15 mouse cellular contexts compared by ENCODE assay signal in the genomic region with DNA sequence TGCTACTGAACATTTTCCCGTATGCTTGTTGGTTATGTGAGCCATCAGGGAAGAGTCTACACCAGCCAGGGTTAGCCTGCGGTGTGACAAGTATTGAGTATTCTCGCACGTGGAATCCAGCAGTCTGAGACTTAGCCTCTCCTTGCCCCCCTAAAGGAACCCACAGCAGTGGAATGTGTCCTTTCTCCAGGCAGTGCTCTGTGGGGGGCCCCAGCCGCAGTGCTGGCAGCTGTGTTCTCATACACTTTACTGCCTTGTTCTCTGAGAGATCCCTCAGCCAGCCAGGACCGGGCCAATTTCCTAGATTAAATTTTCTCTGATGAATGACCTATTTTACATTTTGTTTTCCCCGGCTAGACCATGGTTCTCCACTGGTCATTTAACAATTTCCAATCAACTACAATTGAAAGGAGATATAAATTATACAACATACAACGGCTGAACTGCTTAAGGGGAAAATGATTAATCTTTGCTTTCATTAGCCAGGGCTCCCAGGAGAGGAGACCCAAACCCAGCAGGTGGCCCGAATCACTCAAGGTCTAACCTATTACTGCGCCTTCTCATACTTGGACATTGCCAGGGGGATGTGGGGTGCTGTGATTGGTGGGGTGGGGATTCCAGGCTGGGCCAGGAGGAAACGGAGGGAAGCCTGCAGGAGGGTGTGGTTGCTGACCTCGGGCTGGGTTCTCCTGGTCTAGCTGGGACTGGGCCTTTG. TPM values are rescaled to one million over a fixed set of nuclear protein-coding genes. Genes with fewer than 3 reads are reported as not detected.
DNase-seq lines count a peak whose midpoint lies in the region; ATAC-seq lines count a peak whose summit lies in the region.
"Had no signal": no experiment of that assay in that cellular context is flagged by ENCODE, and none has a peak within 500 bp of the region (broad histone marks: within the 10 kb centered on the region; RNA-seq: fewer than 3 reads in every experiment).

No protein-coding gene starts in this region.

- no peaks in the 10 kb centered on the region for H3K27me3 ChIP-seq in heart, embryonic 12.5 days (replicated peaks)
- no peaks in the 10 kb centered on the region for H3K27me3 ChIP-seq in hindbrain, embryonic 14.5 days (ENCODE audit: control insufficient read depth, insufficient read depth, low read length)
- no peaks in the 10 kb centered on the region for H3K27me3 ChIP-seq in neural tube, embryonic 13.5 days
- H3K27me3 ChIP-seq in liver, embryonic 11.5 days (replicated peaks; ENCODE audit: control insufficient read depth, insufficient read depth, low read length): no peaks in the 10 kb centered on the region
- H3K27me3 ChIP-seq: midbrain, embryonic 12.5 days had no signal

- no peak overlapping the region for H3K9ac ChIP-seq in heart, embryonic 12.5 days
- no peak overlapping the region for H3K9ac ChIP-seq in hindbrain, embryonic 14.5 days
- no peak overlapping the region for H3K9ac ChIP-seq in neural tube, embryonic 13.5 days
- no peak overlapping the region for H3K9ac ChIP-seq in liver, embryonic 11.5 days (ENCODE audit: low read depth, low read length)
- H3K9ac ChIP-seq: lung, embryonic 14.5 days; midbrain, embryonic 12.5 days had no signal

- no peaks in the 10 kb centered on the region for H3K9me3 ChIP-seq in heart, embryonic 12.5 days (replicated peaks)
- no peaks in the 10 kb centered on the region for H3K9me3 ChIP-seq in hindbrain, embryonic 14.5 days (ENCODE audit: control insufficient read depth, low read length)
- H3K9me3 ChIP-seq in neural tube, embryonic 13.5 days: no peaks in the 10 kb centered on the region
- H3K9me3 ChIP-seq in liver, embryonic 11.5 days (ENCODE audit: control insufficient read depth, low read length): no peaks in the 10 kb centered on the region
- H3K9me3 ChIP-seq: midbrain, embryonic 12.5 days had no signal

- H3K4me3 ChIP-seq in heart, embryonic 12.5 days: no peak overlapping the region
- H3K4me3 ChIP-seq in hindbrain, embryonic 14.5 days (replicated peaks; ENCODE audit: low read length): no peak overlapping the region
- no peak overlapping the region for H3K4me3 ChIP-seq in neural tube, embryonic 13.5 days
- no peak overlapping the region for H3K4me3 ChIP-seq in liver, embryonic 11.5 days (ENCODE audit: low read depth, low read length)
- H3K4me3 ChIP-seq: midbrain, embryonic 12.5 days had no signal

- H3K4me1 ChIP-seq in heart, embryonic 12.5 days (replicated peaks): 0 out of 2 replicates have a peak, but pooled peaks cover 2% of the 10 kb centered on the region
- H3K4me1 ChIP-seq in hindbrain, embryonic 14.5 days (replicated peaks; ENCODE audit: control insufficient read depth, insufficient read depth, low read length): 0 out of 2 replicates have a peak, but pooled peaks cover 6% of the 10 kb centered on the region
- H3K4me1 ChIP-seq in neural tube, embryonic 13.5 days (replicated peaks): peaks cover 11% of the 10 kb centered on the region
- peaks cover 5% of the 10 kb centered on the region; the same call in 1 of the 2 replicates for H3K4me1 ChIP-seq in liver, embryonic 11.5 days (replicated peaks; ENCODE audit: control insufficient read depth, insufficient read depth, low read length)

- H3K4me2 ChIP-seq in heart, embryonic 12.5 days: no peak overlapping the region
- H3K4me2 ChIP-seq in hindbrain, embryonic 14.5 days (replicated peaks): no peak overlapping the region
- no peak overlapping the region for H3K4me2 ChIP-seq in neural tube, embryonic 13.5 days
- no peak overlapping the region for H3K4me2 ChIP-seq in liver, embryonic 11.5 days
- H3K4me2 ChIP-seq: lung, embryonic 14.5 days; midbrain, embryonic 12.5 days had no signal

- ATAC-seq in heart, embryonic 12.5 days (ENCODE audit: insufficient number of reproducible peaks, low FRiP score): no peak
- ATAC-seq in hindbrain, embryonic 14.5 days (ENCODE audit: low FRiP score): peak; percentile 56; the same call in 1 of the 2 replicates
- ATAC-seq in neural tube, embryonic 13.5 days (ENCODE audit: low read depth): peak; percentile 71
- ATAC-seq in liver, embryonic 11.5 days (replicated peaks; ENCODE audit: low FRiP score): no peak
- ATAC-seq in megakaryocyte, adult 5-6 weeks (ENCODE audit: poor library complexity, severe bottlenecking): no peak

- 55% methylated on average over 12 of the region's 12 CpGs for WGBS in heart, embryonic 12.5 days
- WGBS in hindbrain, embryonic 14.5 days: 35% methylated on average over 12 of the region's 12 CpGs
- 25% methylated on average over 12 of the region's 12 CpGs for WGBS in neural tube, embryonic 13.5 days
- 64% methylated on average over 12 of the region's 12 CpGs for WGBS in liver, embryonic 11.5 days

- H3K27ac ChIP-seq in heart, embryonic 12.5 days (ENCODE audit: poor library complexity, severe bottlenecking): no peak overlapping the region
- no peak overlapping the region for H3K27ac ChIP-seq in hindbrain, embryonic 14.5 days
- no peak overlapping the region for H3K27ac ChIP-seq in neural tube, embryonic 13.5 days (replicated peaks)
- H3K27ac ChIP-seq in liver, embryonic 11.5 days (ENCODE audit: low read depth, low read length): no peak overlapping the region
- H3K27ac ChIP-seq: midbrain, embryonic 12.5 days had no signal

- peak; percentile 86 for DNase-seq in heart, adult 11 months
- DNase-seq in MN1 (ENCODE audit: low spot score): peak; percentile 24
- DNase-seq in hindbrain, embryonic 14.5 days (ENCODE audit: low spot score): no peak
- DNase-seq in layer of hippocampus, postnatal 36 days: no peak
- no peak for DNase-seq in liver, embryonic 11.5 days (ENCODE audit: low spot score)
- DNase-seq: adrenal gland, postnatal 36 days; cerebellum, adult 2 months; gastrocnemius, postnatal 14 days; heart, postnatal 14 days; lung, embryonic 14.5 days; thymus, postnatal 36 days had no signal

- peaks cover 13% of the 10 kb centered on the region; the same call in 1 of the 2 replicates for H3K36me3 ChIP-seq in heart, embryonic 12.5 days
- H3K36me3 ChIP-seq in hindbrain, embryonic 14.5 days (replicated peaks; ENCODE audit: control insufficient read depth, insufficient read depth): no peaks in the 10 kb centered on the region
- H3K36me3 ChIP-seq in neural tube, embryonic 13.5 days: no peaks in the 10 kb centered on the region; the same call in 1 of the 2 replicates
- H3K36me3 ChIP-seq in liver, embryonic 11.5 days (ENCODE audit: control insufficient read depth, insufficient read depth, low read length): no peaks in the 10 kb centered on the region
- H3K36me3 ChIP-seq: midbrain, embryonic 12.5 days had no signal

RNA-seq across cellular contexts. Expression of a gene that starts 38.6 kb away (rescaled TPM):
- 73.5 and 73.6 TPM in 2 replicates for polyA plus RNA-seq in heart, embryonic 12.5 days (2016; fragmentation: Nextera tagmentation; extraction: Ambion mirVana)
- 93.6 and 110 TPM in 2 replicates for polyA plus RNA-seq in hindbrain, embryonic 14.5 days (2014; fragmentation: Nextera tagmentation; extraction: Ambion mirVana)
- 66.9 and 74.0 TPM in 2 replicates for polyA plus RNA-seq in neural tube, embryonic 13.5 days (2015; fragmentation: Nextera tagmentation; extraction: Ambion mirVana)
- 10 to 100 TPM; 70.6 to 71.5 TPM for total RNA-seq in layer of hippocampus, postnatal 36 days (2021)
- polyA plus RNA-seq in liver, embryonic 11.5 days (2014; fragmentation: Nextera tagmentation; extraction: Ambion mirVana): 111 and 113 TPM in 2 replicates
- 100 and 106 TPM in 2 replicates for total RNA-seq in megakaryocyte, adult 5-6 weeks (2015)
- 65.5 and 74.0 TPM in 2 replicates for total RNA-seq in megakaryocyte, adult 5-6 weeks (2017)

Comparison
In these comparisons a context has a peak if more than half of its experiments do, and no peak if none do; other contexts are left out.
1. DNase-seq: peak in heart, adult 11 months (single experiment) and MN1 (single experiment); none in hindbrain, embryonic 14.5 days (single experiment), layer of hippocampus, postnatal 36 days (0 of 2) and liver, embryonic 11.5 days (single experiment).
2. ATAC-seq: peak in hindbrain, embryonic 14.5 days (single experiment) and neural tube, embryonic 13.5 days (single experiment); none in heart, embryonic 12.5 days (single experiment), liver, embryonic 11.5 days (single experiment) and megakaryocyte, adult 5-6 weeks (single experiment).